Mouse (Mus musculus) midbrain, embryonic 15.5 days (tissue): ENCODE measurements at regions not wholly inside any gene's neighbourhood (a gene's known extent, or its start where the extent isn't known, plus 50 kb on each side); places are given as distances from the start of the nearest gene placed in this dataset.

ENCODE experiments used
- ATAC-seq: fragments of 200-750 bp; cut with Nextera tagmentation; replicated peaks from 2 replicates; pipeline ENCODE4 v1.8.0; 2017; ENCODE audit warnings: moderate TSS enrichment
- H3K27ac ChIP-seq: fragments of 300-500 bp; sonication (generic); 2 replicates; pipeline ENCODE4 v1.5.1; 2015; ENCODE audit warnings: mild to moderate bottlenecking, inconsistent platforms
- H3K27me3 ChIP-seq: fragments of 300-500 bp; sonication (generic); replicated peaks from 2 replicates; pipeline ENCODE4 v1.6.1; 2015; ENCODE audit warnings: inconsistent platforms
- H3K36me3 ChIP-seq: fragments of 300-500 bp; sonication (generic); replicated peaks from 2 replicates; pipeline ENCODE4 v1.6.1; 2015; ENCODE audit warnings: inconsistent platforms
- H3K4me1 ChIP-seq: fragments of 300-500 bp; sonication (generic); 2 replicates; pipeline ENCODE4 v1.6.1; 2015; ENCODE audit warnings: inconsistent platforms
- H3K4me2 ChIP-seq: fragments of 300-500 bp; sonication (generic); 2 replicates; pipeline ENCODE4 v1.6.1; 2015; ENCODE audit warnings: inconsistent platforms, mild to moderate bottlenecking, moderate library complexity
- H3K4me3 ChIP-seq: fragments of 300-500 bp; sonication (generic); 2 replicates; pipeline ENCODE4 v1.5.1; 2015; ENCODE audit warnings: mild to moderate bottlenecking, inconsistent platforms
- H3K9ac ChIP-seq: fragments of 300-500 bp; sonication (generic); 2 replicates; pipeline ENCODE4 v1.6.1; 2015; ENCODE audit warnings: mild to moderate bottlenecking, inconsistent platforms
- H3K9me3 ChIP-seq: fragments of 300-500 bp; sonication (generic); 2 replicates; pipeline ENCODE4 v1.6.1; 2016; ENCODE audit warnings: inconsistent platforms
- WGBS: fragments of 180-500 bp; shearing (Covaris S2); methylation state at CpG from one replicate; pipeline ENCODE4 v1.1.7; 2015; ENCODE audit warnings: mixed read lengths; 5-methylcytosine and 5-hydroxymethylcytosine counted together

DNA sequence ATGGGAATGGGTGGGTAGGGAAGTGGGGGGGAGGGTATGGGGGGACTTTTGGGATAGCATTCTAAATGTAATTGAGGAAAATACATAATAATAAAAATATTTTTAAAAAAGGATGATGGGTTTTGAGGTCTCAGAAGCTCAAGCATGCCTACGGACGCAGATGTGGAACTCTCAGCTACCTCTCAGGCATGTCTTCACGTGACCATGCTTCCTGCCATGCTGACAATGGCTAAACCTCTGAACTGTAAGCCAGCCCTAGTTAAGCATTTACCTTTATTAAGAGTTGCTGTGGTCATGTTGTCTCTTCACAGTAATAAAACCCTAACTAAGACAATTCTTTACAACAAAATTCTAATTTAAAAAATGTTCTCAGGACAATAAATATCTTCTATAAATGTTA lies 80.0 kb downstream of the Tex36 start:
- no peak for ATAC-seq
- no peaks in the 10 kb centered on the region for H3K4me1 ChIP-seq
- H3K27me3 ChIP-seq = no peaks in the 10 kb centered on the region
- H3K9ac ChIP-seq = no peak overlapping the region
- 88% methylated on average over 3 of the region's 3 CpGs for WGBS
- no peak overlapping the region for H3K4me3 ChIP-seq
- no peak overlapping the region for H3K27ac ChIP-seq
- no peaks in the 10 kb centered on the region for H3K36me3 ChIP-seq
- H3K4me2 ChIP-seq = no peak overlapping the region
- no peaks in the 10 kb centered on the region for H3K9me3 ChIP-seq

DNA sequence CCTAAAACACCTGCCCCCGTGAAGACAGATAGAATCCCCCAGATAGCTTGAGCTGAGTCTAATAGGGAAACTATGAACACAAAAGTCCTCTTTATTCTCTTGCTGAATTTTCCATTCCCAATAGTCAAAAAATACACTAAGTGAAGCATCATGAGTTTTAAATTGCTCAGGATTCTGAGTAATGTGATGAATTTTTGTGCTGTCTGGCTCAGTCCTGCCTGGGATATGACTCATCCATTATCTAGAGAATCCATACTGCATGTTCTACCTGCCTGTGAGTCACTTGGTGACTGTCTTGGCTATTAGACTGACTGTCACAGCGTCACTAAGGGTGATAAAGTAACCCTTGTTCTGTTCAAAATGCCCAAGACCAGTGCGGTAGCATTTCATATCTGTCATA lies 83.0 kb downstream of the Tex36 start:
- Histone ChIP-seq H3K36me3 (no peaks in the 10 kb centered on the region), H3K9me3 (no peaks in the 10 kb centered on the region), H3K4me3 (no peak overlapping the region), H3K9ac (no peak overlapping the region), H3K27ac (no peak overlapping the region), H3K27me3 (no peaks in the 10 kb centered on the region), H3K4me2 (no peak overlapping the region), H3K4me1 (no peaks in the 10 kb centered on the region)
- 88% methylated on average over 3 of the region's 3 CpGs for WGBS
- ATAC-seq = no peak

DNA sequence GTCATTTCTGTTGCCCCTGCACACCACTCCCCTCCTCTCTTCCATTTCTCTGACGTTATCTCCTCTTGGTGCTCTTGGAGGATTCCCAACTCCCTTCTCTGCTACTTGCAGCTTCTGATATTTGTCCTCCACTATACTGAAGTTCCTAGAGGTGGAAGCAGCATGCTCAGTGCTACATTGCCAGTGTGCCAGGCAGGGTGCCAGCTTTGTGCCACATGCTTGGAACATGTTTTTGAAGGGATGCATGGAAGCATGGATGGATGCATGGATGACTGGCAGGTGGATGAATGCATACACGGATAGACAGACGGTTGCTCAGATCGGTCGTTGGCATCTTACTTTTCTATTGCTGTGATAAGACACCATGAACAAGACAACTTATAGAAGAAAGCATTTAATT lies 84.4 kb downstream of the Tex36 start:
- no peak for ATAC-seq
- no peaks in the 10 kb centered on the region for H3K4me1 ChIP-seq
- no peak overlapping the region for H3K4me2 ChIP-seq
- no peaks in the 10 kb centered on the region for H3K27me3 ChIP-seq
- 90% methylated on average over 5 of the region's 5 CpGs for WGBS
- H3K27ac ChIP-seq = no peak overlapping the region
- H3K36me3 ChIP-seq = no peaks in the 10 kb centered on the region
- no peak overlapping the region for H3K4me3 ChIP-seq
- no peaks in the 10 kb centered on the region for H3K9me3 ChIP-seq
- H3K9ac ChIP-seq = no peak overlapping the region

DNA sequence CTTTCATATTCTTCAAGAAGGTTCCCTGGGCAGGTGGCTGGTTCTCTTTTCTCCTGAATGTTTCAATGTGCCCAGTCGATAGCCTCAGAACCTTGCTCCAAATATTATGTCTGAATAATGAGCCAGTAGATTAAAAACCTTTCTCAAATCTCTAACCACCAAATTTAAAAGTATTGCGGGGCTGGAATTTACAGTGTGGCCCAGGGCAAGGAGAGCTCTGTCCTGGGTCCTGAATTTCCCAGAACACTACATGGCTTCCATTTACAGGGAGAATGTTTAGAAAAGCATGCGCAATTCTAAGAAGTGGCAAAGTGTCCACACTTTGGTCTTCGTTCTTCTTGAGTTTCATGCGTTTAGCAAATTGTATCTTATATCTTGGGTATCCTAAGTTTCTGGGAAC lies 91.0 kb downstream of the Tex36 start:
- peaks cover 10% of the 10 kb centered on the region for H3K4me1 ChIP-seq
- 71% methylated on average over 5 of the region's 5 CpGs for WGBS
- H3K27ac ChIP-seq = no peak overlapping the region
- H3K4me3 ChIP-seq = no peak overlapping the region
- H3K27me3 ChIP-seq = no peaks in the 10 kb centered on the region
- H3K9ac ChIP-seq = no peak overlapping the region
- no peak overlapping the region for H3K4me2 ChIP-seq
- ATAC-seq = no peak
- H3K9me3 ChIP-seq = no peaks in the 10 kb centered on the region
- no peaks in the 10 kb centered on the region for H3K36me3 ChIP-seq

DNA sequence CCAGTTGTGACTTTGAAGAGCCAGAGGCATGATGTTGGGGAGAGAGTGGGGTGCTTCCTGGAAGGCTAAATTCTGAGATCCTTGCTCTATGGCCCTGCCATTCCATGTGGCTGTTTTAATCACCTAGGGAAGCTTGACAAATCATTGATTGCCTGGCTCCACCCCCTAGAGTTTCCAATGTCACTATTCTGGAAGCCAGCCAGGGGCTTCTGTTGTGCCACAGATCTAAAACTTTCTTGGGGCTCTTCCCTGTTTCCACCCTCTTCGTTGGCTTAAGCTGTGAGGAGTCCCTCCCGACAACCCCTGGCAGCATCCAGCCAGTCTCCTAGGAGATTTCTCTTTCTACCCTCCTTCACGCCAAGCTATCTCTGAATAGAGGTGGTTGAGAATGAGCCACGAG lies 92.5 kb downstream of the Tex36 start:
- Histone ChIP-seq H3K4me2 (no peak overlapping the region), H3K4me1 (peaks cover 10% of the 10 kb centered on the region), H3K27ac (no peak overlapping the region), H3K4me3 (no peak overlapping the region), H3K27me3 (no peaks in the 10 kb centered on the region), H3K9ac (no peak overlapping the region), H3K9me3 (no peaks in the 10 kb centered on the region), H3K36me3 (no peaks in the 10 kb centered on the region)
- ATAC-seq = no peak
- WGBS = 12% methylated on average over 4 of the region's 4 CpGs

DNA sequence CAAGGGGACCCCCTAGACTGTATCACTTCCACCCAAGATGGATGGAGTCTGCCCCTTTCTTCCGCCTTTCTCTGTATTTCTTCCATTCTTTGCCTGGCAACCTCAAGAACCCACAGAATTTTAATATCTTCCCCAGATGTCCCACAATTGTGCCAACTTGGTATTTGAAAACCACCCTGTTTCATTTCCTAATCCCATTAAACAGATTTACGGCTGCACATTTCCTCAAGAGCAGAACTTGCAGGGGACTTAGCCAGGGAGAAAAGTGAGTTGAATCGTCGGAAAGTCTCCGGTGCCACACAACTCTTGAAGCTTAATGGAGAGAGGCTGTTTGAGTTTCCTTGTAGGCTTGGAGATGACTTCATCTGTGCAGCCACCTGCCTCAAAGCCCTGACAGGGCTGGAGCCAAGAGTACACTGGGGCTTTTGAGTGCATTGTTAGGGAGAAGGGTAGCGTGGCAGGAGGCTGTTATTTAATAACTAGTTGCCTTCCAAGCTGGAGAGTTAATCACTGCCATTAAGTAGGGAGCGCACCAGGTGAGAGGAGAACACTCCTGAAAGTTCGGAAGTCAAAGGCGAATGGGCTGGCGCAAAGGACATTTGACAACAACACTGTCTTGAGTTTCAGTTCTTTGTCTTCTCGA lies 93.5 kb downstream of the Tex36 start:
- no peaks in the 10 kb centered on the region for H3K27me3 ChIP-seq
- no peak overlapping the region for H3K4me2 ChIP-seq
- H3K9ac ChIP-seq = no peak overlapping the region
- ATAC-seq = no peak
- H3K4me3 ChIP-seq = no peak overlapping the region
- no peaks in the 10 kb centered on the region for H3K36me3 ChIP-seq
- no peaks in the 10 kb centered on the region for H3K9me3 ChIP-seq
- no peak overlapping the region for H3K27ac ChIP-seq
- peaks cover 10% of the 10 kb centered on the region for H3K4me1 ChIP-seq
- 54% methylated on average over 11 of the region's 11 CpGs for WGBS

DNA sequence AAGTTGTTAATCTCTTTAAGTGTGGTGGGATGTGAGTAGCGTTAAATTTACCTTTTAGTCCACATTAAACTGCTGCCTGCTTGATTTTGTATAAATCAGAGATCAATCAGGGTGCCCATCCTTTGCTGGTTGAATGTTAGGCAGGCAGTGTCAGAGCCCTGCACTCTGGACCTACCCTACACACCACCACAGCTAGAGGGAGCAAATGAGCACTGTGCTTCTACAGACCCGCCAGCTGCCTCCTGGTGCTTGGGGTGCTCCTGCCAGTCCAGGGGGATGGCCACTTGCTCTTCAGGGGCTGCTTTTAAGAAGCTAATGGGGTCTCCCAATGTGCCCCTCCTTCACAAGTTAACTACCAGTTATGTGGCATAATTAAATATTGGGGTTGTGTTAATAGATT lies 96.3 kb downstream of the Tex36 start:
- H3K27ac ChIP-seq = no peak overlapping the region
- no peak overlapping the region for H3K4me2 ChIP-seq
- no peak for ATAC-seq
- no peaks in the 10 kb centered on the region for H3K9me3 ChIP-seq
- no peak overlapping the region for H3K4me3 ChIP-seq
- 78% methylated on average over 2 of the region's 2 CpGs for WGBS
- peaks cover 14% of the 10 kb centered on the region for H3K4me1 ChIP-seq
- no peaks in the 10 kb centered on the region for H3K27me3 ChIP-seq
- no peaks in the 10 kb centered on the region for H3K36me3 ChIP-seq
- no peak overlapping the region for H3K9ac ChIP-seq

DNA sequence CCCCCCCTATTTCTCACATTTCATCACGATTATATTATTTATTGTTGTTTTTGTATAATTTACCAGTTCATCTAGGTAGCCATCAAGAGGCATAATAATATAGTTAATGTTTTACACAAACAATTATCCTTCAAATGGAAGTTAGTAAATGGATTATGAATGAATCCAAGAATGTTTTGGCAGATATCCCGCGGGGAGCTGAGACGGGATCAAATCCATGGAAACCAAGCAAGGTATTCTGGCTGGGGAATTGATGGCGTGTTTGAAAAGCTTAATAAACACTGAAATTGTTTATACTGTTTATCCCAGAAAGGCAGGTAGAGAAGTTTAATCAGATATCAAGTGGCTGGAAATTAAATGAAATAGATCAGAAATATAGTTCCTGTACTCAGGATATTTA lies 98.0 kb downstream of the Tex36 start:
- Histone ChIP-seq H3K9me3 (no peaks in the 10 kb centered on the region), H3K9ac (no peak overlapping the region), H3K36me3 (no peaks in the 10 kb centered on the region), H3K4me2 (no peak overlapping the region), H3K4me1 (peaks cover 6% of the 10 kb centered on the region; the same call in 1 of the 2 replicates), H3K27me3 (peaks cover 3% of the 10 kb centered on the region; the same call in 1 of the 2 replicates), H3K27ac (no peak overlapping the region), H3K4me3 (no peak overlapping the region)
- no peak for ATAC-seq
- WGBS = 57% methylated on average over 5 of the region's 5 CpGs

DNA sequence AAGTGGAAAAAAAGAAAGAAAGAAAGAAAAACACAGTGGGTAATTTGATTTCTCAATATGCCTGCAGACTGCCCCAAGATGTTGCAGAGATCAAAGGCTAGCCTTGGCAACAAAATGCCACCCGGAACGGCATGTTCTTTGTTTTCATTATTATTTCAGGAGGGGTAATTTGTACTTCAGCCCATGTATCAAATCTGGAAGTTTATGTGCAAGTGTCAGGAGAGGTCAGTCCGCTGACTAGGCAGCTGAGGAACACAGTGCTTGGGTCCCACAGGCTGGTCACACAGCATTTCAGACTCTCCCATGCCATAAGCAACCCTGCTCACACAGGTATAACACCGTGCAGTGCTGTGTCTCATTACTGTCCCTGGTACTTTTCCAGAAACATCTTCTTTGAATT lies 99.2 kb downstream of the Tex36 start:
- Histone ChIP-seq H3K27me3 (peaks cover 3% of the 10 kb centered on the region; the same call in 1 of the 2 replicates), H3K4me3 (no peak overlapping the region), H3K36me3 (no peaks in the 10 kb centered on the region), H3K27ac (no peak overlapping the region), H3K4me1 (0 out of 2 replicates have a peak, but pooled peaks cover 4% of the 10 kb centered on the region), H3K4me2 (no peak overlapping the region), H3K9ac (no peak overlapping the region), H3K9me3 (no peaks in the 10 kb centered on the region)
- 62% methylated on average over 4 of the region's 4 CpGs for WGBS
- no peak for ATAC-seq

DNA sequence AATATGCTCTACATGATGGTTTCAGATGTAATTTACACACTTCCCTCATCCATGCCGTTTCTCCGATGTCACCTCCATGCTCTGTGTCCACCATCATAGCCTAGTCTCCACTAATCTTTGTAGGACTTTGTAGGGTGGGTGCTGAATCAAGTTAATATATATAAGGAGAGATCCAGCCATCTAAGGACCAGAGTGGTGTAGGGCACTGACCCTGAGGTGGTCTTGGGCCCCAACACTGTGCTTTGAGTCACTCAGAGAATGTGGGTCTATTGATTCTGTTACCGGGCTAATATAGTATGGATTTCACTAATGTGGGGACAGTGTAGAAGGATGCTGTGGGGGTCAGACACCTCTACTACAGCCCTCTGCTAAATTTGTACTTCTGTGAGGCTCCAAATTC lies 104.4 kb downstream of the Tex36 start:
- 96% methylated on average over 3 of the region's 3 CpGs for WGBS
- H3K27ac ChIP-seq = no peak overlapping the region
- H3K27me3 ChIP-seq = peaks cover 3% of the 10 kb centered on the region; the same call in 1 of the 2 replicates
- H3K4me2 ChIP-seq = no peak overlapping the region
- H3K36me3 ChIP-seq = no peaks in the 10 kb centered on the region
- no peak overlapping the region for H3K4me3 ChIP-seq
- ATAC-seq = no peak
- no peaks in the 10 kb centered on the region for H3K9me3 ChIP-seq
- 0 out of 2 replicates have a peak, but pooled peaks cover 4% of the 10 kb centered on the region for H3K4me1 ChIP-seq
- no peak overlapping the region for H3K9ac ChIP-seq

DNA sequence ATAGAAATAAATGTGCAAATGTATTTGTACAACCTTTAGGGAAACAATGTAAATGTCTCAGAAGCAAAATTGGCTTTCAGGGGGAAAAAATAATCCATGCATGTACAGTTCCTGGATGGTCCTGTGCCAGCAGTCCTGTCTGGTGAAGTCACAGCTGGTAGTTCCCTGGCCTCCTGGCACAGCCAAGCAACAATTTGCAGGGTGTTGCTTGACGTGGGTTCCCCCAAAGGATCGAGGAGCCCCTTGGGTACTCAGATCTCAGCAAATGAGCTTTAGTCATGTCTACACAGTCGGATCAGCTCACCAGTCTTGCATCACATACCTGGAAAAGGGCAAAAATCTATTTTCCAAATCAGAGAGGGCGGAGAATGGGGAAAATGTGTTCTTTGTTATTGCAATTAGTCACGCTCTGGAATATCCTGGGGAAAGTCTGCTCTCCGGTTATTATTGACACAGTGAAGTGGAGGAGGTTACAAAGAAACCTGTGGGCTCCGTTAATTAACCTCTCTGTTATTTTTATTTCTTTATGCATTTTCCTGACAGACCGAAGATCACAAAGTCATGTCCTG lies 106.9 kb downstream of the Tex36 start:
- WGBS = 39% methylated on average over 8 of the region's 8 CpGs
- no peak overlapping the region for H3K27ac ChIP-seq
- no peak for ATAC-seq

DNA sequence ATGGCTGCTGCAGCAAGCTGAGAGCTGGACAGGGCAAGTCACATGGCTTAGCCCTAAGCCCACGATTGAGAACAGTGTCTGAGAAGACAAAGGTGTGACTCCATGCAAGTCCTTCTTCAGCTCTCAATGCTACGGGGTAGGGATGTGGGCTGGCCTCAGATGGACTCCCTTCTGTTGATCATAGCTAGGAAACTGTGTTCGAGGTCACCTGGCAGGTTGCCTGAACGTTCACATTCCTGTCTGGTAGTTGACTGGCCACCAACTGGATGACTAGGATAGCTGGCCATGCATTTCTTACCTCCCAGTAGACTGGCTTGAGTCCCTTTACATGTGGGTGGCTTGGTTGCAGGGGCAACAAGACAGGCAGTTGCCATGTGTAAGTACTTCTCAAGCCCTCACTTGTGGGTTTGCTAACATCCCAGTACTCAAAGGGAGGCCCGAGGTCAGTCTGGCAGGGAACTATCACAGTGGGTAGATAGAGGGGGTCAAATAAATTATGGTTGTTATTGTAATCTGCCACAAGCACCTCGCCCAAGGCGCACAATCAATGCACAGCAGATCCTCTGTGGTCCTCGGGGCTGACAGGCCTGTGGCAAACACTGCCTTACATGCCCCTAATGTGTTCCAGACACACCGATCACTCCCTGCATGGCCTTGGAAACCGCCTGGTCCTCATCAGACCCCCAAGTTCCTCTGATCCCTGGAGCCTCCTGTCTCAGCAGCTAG lies 107.5 kb downstream of the Tex36 start:
- no peak overlapping the region for H3K4me3 ChIP-seq
- no peak overlapping the region for H3K4me2 ChIP-seq
- no peak overlapping the region for H3K9ac ChIP-seq
- no peaks in the 10 kb centered on the region for H3K9me3 ChIP-seq
- H3K36me3 ChIP-seq = no peaks in the 10 kb centered on the region
- no peak overlapping the region for H3K27ac ChIP-seq
- ATAC-seq = no peak
- peaks cover 3% of the 10 kb centered on the region; the same call in 1 of the 2 replicates for H3K27me3 ChIP-seq
- no peaks in the 10 kb centered on the region for H3K4me1 ChIP-seq
- 71% methylated on average over 10 of the region's 10 CpGs for WGBS

More for the DNA sequence above, 106.9 kb downstream of the Tex36 start:
- Histone ChIP-seq H3K4me1 (no peaks in the 10 kb centered on the region), H3K36me3 (no peaks in the 10 kb centered on the region), H3K27me3 (peaks cover 3% of the 10 kb centered on the region; the same call in 1 of the 2 replicates), H3K4me2 (no peak overlapping the region), H3K9me3 (no peaks in the 10 kb centered on the region), H3K4me3 (no peak overlapping the region), H3K9ac (no peak overlapping the region)
